Mouse (Mus musculus) bone marrow macrophage, adult 2 months (primary cell): ENCODE measurements around the gene Yipf4.
"Not testable (repeated sequence)": the region's sequence is repeated elsewhere in the genome, so short reads cannot be mapped to it uniquely, and the experiment has no call there.

Experiments
- CTCF ChIP-seq: IDR thresholded peaks from 2 replicates; pipeline ENCODE4 v1.5.1; 2012; ENCODE audit warnings: low read depth, mild to moderate bottlenecking, low read length, moderate library complexity
- POLR2A ChIP-seq: IDR thresholded peaks from 2 replicates; pipeline ENCODE4 v1.6.1; 2012; ENCODE audit warnings: mild to moderate bottlenecking, low read depth, low read length, borderline replicate concordance

GRCm38 (mm10) chr17:74467981-74468380, 21.3 kb upstream of the Yipf4 start:
- TF ChIP-seq CTCF, POLR2A: not testable (repeated sequence)
